Mouse (Mus musculus): ENCODE data around the gene Dhx35. TPM values are rescaled to one million over a fixed set of nuclear protein-coding genes. Genes with fewer than 3 reads are reported as not detected.

The Dhx35 gene
- 13.2 and 13.5 TPM in 2 replicates for polyA plus RNA-seq (2014; fragmentation: Nextera tagmentation; extraction: Ambion mirVana)

DNA sequence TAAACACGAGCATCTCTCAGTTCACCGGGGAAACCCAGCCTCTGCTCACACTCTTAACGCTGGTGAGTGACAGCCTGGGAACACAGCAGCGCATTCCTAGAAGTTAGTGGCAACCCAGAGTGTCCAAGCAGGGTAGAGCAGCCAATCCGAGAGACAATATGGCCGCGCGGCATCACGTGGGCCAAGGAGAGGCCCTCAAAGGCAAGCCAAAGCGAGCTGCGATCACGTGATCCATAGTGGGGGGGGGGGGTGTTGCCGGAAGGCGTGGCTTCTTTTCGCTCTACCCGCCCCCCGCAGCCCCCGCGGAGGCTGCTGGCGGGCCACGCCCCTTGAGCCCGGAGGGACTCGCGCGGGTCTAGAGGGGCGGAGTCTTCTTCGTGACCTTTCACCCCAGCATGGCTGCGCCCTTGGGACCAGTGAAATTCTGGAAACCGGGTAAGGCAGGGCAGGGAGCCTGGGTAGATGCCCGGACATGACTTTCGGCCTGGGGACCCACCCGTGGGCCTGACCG lies at the start of gene Dhx35:
Dhx35 (plus strand) TSS at position 314 of the 511 bp plus-strand sequence.
- H3K36me3 ChIP-seq (replicated peaks; ENCODE audit: control insufficient read depth, insufficient read depth): no peaks in the 10 kb centered on the region
- no peaks in the 10 kb centered on the region for H3K27me3 ChIP-seq (ENCODE audit: control insufficient read depth, insufficient read depth, low read length)
- peaks cover 11% of the 10 kb centered on the region for H3K4me1 ChIP-seq (replicated peaks; ENCODE audit: control insufficient read depth, insufficient read depth, low read length)
- H3K9me3 ChIP-seq (ENCODE audit: control insufficient read depth, low read length): no peaks in the 10 kb centered on the region
- H3K4me2 ChIP-seq (replicated peaks): peak within 1 kb of the TSS; percentile 69
- ATAC-seq (ENCODE audit: low FRiP score): peak; percentile 99
- peak within 1 kb of the TSS; percentile 72 for H3K9ac ChIP-seq
- WGBS: under 1% methylated on average over 33 of the region's 33 CpGs
- peak within 1 kb of the TSS; percentile 57 for H3K4me3 ChIP-seq (replicated peaks; ENCODE audit: low read length)
- peak; percentile 95 for DNase-seq (ENCODE audit: low spot score)
- H3K27ac ChIP-seq: peak within 1 kb of the TSS; percentile 87

DNA sequence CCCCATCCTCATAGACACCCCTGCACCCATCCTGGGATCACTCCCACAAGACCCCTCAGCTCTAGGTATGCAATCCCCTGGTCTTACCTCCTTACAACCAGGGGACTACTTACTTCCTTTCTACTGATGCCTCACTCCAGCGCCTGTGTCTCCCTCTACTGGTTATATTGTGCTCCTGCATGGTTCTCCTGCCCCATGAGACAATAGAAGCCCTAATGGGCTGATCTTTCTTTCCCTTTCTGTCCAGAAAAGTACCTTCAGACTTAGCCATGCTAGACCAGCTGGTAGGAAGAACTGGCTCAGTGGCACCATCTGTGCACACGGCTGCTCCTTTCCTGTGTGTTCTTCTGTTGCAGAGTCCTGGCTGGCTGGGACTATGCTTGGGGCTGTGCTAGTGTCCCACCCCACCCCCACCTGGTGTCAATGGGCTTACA lies 49.5 kb upstream of the Dhx35 start:
- no peak for ATAC-seq (ENCODE audit: low FRiP score)
- WGBS: 18% methylated on average over 2 of the region's 2 CpGs
- no peak overlapping the region for H3K9ac ChIP-seq

DNA sequence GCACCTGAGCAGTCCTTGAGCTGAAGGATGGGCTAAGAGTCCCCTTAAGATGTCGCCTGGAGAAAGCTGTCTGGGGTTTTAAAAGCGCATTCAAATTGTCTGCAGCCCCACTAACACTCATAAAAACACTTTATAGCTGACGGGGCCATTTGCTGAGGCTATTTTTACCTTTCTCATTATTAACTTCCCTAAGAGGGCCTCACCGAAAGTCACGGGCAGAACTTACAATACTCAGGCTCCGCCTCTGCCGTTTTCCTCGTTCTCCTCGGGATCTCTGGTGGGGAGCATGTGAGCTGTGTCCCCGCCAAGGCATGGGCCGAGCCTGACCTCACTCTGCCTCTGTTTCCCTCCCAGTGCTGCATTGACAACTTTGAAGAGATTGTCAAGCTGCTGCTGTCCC lies 48.4 kb upstream of the Dhx35 start:
- Histone ChIP-seq H3K9me3 (ENCODE audit: control insufficient read depth, low read length) (no peaks in the 10 kb centered on the region), H3K36me3 (replicated peaks; ENCODE audit: control insufficient read depth, insufficient read depth) (no peaks in the 10 kb centered on the region), H3K4me2 (replicated peaks) (no peak overlapping the region), H3K4me3 (replicated peaks; ENCODE audit: low read length) (no peak overlapping the region), H3K4me1 (replicated peaks; ENCODE audit: control insufficient read depth, insufficient read depth, low read length) (no peaks in the 10 kb centered on the region), H3K27ac (no peak overlapping the region), H3K27me3 (ENCODE audit: control insufficient read depth, insufficient read depth, low read length) (no peaks in the 10 kb centered on the region), H3K9ac (no peak overlapping the region)
- no peak for ATAC-seq (ENCODE audit: low FRiP score)
- DNase-seq (ENCODE audit: low spot score): no peak
- 81% methylated on average over 11 of the region's 11 CpGs for WGBS

More for the DNA sequence above, 49.5 kb upstream of the Dhx35 start:
- Histone ChIP-seq H3K9me3 (ENCODE audit: control insufficient read depth, low read length) (no peaks in the 10 kb centered on the region), H3K4me1 (replicated peaks; ENCODE audit: control insufficient read depth, insufficient read depth, low read length) (no peaks in the 10 kb centered on the region), H3K36me3 (replicated peaks; ENCODE audit: control insufficient read depth, insufficient read depth) (no peaks in the 10 kb centered on the region), H3K4me3 (replicated peaks; ENCODE audit: low read length) (no peak overlapping the region), H3K27me3 (ENCODE audit: control insufficient read depth, insufficient read depth, low read length) (no peaks in the 10 kb centered on the region), H3K27ac (no peak overlapping the region), H3K4me2 (replicated peaks) (no peak overlapping the region)
- peak; percentile 73 for DNase-seq (ENCODE audit: low spot score)

DNA sequence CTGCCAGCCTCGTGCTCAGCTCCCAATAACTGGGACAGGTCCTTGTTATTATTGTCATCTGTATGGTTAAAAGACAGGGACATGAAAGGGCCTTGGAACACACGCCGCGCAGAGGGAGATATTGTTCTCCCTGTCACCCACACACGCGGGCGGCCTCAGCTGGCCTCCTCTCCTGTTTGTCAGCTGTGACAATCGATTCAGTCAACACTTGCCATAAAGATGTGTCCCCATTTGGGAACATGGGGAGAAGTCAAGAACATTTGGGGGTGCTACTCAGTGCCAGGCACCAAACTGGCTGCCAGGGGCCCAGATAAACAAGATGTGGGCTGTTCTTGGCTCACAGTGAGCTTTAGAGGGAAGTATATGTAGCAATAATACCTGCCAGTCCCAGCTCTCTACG lies 45.2 kb upstream of the Dhx35 start:
- Histone ChIP-seq H3K4me3 (replicated peaks; ENCODE audit: low read length) (no peak overlapping the region), H3K36me3 (replicated peaks; ENCODE audit: control insufficient read depth, insufficient read depth) (no peaks in the 10 kb centered on the region), H3K4me1 (replicated peaks; ENCODE audit: control insufficient read depth, insufficient read depth, low read length) (no peaks in the 10 kb centered on the region), H3K27ac (no peak overlapping the region), H3K4me2 (replicated peaks) (no peak overlapping the region), H3K27me3 (ENCODE audit: control insufficient read depth, insufficient read depth, low read length) (no peaks in the 10 kb centered on the region), H3K9ac (no peak overlapping the region), H3K9me3 (ENCODE audit: control insufficient read depth, low read length) (no peaks in the 10 kb centered on the region)
- 87% methylated on average over 9 of the region's 9 CpGs for WGBS
- DNase-seq (ENCODE audit: low spot score): no peak
- ATAC-seq (ENCODE audit: low FRiP score): no peak

DNA sequence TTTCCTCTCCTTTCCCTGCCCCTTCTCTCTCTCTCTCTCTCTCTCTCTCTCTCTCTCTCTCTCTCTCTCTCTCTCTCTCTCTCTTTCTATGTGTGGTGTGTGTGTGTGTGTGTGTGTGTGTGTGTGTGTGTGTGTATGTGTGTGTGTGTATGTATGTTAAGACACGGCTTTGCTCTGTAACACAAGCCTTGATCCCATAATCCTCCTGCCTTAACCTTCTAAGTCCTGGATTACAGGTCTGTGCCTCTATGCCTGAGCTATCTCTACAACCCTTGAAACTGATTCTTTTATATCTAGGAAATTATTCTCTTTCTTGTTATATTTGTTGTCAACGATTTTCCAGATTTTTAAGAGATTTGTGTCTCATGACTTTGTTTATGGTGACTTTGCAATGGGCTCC lies 34.4 kb upstream of the Dhx35 start:
- no peaks in the 10 kb centered on the region for H3K9me3 ChIP-seq (ENCODE audit: control insufficient read depth, low read length)
- no peak overlapping the region for H3K27ac ChIP-seq
- no peak overlapping the region for H3K4me2 ChIP-seq (replicated peaks)
- H3K4me3 ChIP-seq (replicated peaks; ENCODE audit: low read length): no peak overlapping the region
- DNase-seq (ENCODE audit: low spot score) (no peak), ATAC-seq (ENCODE audit: low FRiP score) (no peak)
- H3K4me1 ChIP-seq (replicated peaks; ENCODE audit: control insufficient read depth, insufficient read depth, low read length): no peaks in the 10 kb centered on the region
- H3K36me3 ChIP-seq (replicated peaks; ENCODE audit: control insufficient read depth, insufficient read depth): 0 out of 2 replicates have a peak, but pooled peaks cover 5% of the 10 kb centered on the region
- H3K9ac ChIP-seq: no peak overlapping the region
- 80% methylated on average over 2 of the region's 2 CpGs for WGBS
- H3K27me3 ChIP-seq (ENCODE audit: control insufficient read depth, insufficient read depth, low read length): no peaks in the 10 kb centered on the region

DNA sequence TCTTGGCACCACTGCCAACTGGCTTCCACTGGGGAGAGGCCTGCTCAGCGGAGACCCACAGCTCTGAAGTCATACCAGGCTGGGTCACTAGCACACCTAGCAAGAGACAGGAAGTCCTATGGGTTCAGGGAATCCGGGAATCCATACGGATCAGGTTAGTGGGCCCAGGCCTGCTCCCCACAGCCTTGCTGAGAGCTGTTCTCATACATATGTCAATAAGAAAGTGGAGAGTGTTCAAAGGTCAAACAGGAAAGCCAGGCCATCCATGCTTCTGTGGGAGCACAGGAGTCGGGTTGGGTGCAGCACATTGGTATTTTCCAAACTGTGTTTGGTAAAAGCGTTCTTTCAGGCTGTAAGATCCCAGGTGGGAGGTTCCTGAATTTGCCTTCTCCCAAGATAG lies 32.3 kb upstream of the Dhx35 start:
- DNase-seq (ENCODE audit: low spot score) (no peak), ATAC-seq (ENCODE audit: low FRiP score) (no peak)
- no peak overlapping the region for H3K4me3 ChIP-seq (replicated peaks; ENCODE audit: low read length)
- 93% methylated on average over 5 of the region's 5 CpGs for WGBS
- no peak overlapping the region for H3K9ac ChIP-seq
- H3K4me2 ChIP-seq (replicated peaks): no peak overlapping the region
- no peak overlapping the region for H3K27ac ChIP-seq
- no peaks in the 10 kb centered on the region for H3K36me3 ChIP-seq (replicated peaks; ENCODE audit: control insufficient read depth, insufficient read depth)
- no peaks in the 10 kb centered on the region for H3K4me1 ChIP-seq (replicated peaks; ENCODE audit: control insufficient read depth, insufficient read depth, low read length)
- no peaks in the 10 kb centered on the region for H3K27me3 ChIP-seq (ENCODE audit: control insufficient read depth, insufficient read depth, low read length)
- no peaks in the 10 kb centered on the region for H3K9me3 ChIP-seq (ENCODE audit: control insufficient read depth, low read length)

DNA sequence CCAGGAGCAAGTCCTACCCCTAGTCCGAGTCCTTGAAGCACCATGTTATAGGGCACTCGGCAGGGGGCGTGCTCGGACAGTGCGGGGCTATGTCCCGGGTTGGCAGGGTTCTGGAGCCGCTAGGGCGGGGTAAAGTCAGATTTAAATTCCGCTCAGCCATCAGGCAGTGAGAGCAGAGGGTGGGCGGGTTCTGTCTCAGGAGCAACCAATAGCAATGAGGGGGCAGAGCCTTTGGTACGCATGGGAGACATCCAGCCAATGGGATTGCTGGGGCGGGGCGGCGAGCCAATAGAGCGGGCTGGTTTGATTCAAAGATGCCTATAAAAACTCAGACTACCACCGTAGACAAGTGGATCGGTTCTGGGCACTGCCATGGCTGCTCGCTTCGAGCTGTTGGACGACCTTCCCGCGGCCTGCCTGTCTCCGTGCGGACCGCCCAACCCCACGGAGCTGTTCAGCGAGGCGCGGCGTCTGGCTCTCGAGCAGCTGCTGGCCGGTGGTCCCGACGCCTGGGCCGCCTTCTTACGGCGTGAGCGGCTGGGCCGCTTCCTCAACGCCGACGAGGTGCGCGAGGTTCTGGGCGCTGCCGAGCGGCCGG lies 26.8 kb upstream of the Dhx35 start, which contains the start of gene Fam83d:
Fam83d (plus strand) TSS at position 352 of the 598 bp plus-strand sequence.
- WGBS: 0% methylated on average over 48 of the region's 48 CpGs
- no peaks in the 10 kb centered on the region for H3K27me3 ChIP-seq (ENCODE audit: control insufficient read depth, insufficient read depth, low read length)
- H3K4me1 ChIP-seq (replicated peaks; ENCODE audit: control insufficient read depth, insufficient read depth, low read length): 0 out of 2 replicates have a peak, but pooled peaks cover 4% of the 10 kb centered on the region
- DNase-seq (ENCODE audit: low spot score): peak; percentile 90
- H3K9ac ChIP-seq: peak within 1 kb of the TSS; percentile 51
- peak; percentile 99 for ATAC-seq (ENCODE audit: low FRiP score)
- no peaks in the 10 kb centered on the region for H3K9me3 ChIP-seq (ENCODE audit: control insufficient read depth, low read length)
- H3K4me3 ChIP-seq (replicated peaks; ENCODE audit: low read length): peak within 1 kb of the TSS; percentile 47
- H3K4me2 ChIP-seq (replicated peaks): peak within 1 kb of the TSS; percentile 99
- H3K36me3 ChIP-seq (replicated peaks; ENCODE audit: control insufficient read depth, insufficient read depth): no peaks in the 10 kb centered on the region
- no peak within 1 kb of the TSS for H3K27ac ChIP-seq

DNA sequence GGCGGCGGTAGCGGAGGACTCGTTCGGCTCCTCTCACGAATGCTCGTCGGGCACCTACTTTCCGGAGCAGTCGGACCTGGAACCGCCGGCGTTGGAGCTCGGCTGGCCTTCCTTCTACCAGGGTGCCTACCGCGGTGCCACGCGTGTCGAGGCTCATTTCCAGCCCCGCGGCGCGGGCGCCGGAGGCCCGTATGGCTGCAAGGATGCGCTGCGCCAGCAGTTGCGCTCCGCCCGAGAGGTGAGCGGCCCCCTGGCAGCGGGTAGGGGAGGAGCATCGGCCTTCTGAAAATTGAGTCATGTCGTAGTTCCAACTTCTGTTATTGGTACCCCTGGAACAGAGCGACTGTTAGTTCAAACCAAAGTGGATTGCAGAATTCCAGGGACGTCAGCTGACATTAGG lies 26.3 kb upstream of the Dhx35 start:
- DNase-seq (ENCODE audit: low spot score) (no peak), ATAC-seq (ENCODE audit: low FRiP score) (no peak)
- H3K4me2 ChIP-seq (replicated peaks): peak overlapping the region; percentile 99
- H3K27me3 ChIP-seq (ENCODE audit: control insufficient read depth, insufficient read depth, low read length): no peaks in the 10 kb centered on the region
- WGBS: under 1% methylated on average over 34 of the region's 37 CpGs
- no peak overlapping the region for H3K27ac ChIP-seq
- no peaks in the 10 kb centered on the region for H3K36me3 ChIP-seq (replicated peaks; ENCODE audit: control insufficient read depth, insufficient read depth)
- H3K4me1 ChIP-seq (replicated peaks; ENCODE audit: control insufficient read depth, insufficient read depth, low read length): 0 out of 2 replicates have a peak, but pooled peaks cover 4% of the 10 kb centered on the region
- H3K9ac ChIP-seq: peak overlapping the region; percentile 51
- H3K9me3 ChIP-seq (ENCODE audit: control insufficient read depth, low read length): no peaks in the 10 kb centered on the region
- peak overlapping the region; percentile 47 for H3K4me3 ChIP-seq (replicated peaks; ENCODE audit: low read length)

DNA sequence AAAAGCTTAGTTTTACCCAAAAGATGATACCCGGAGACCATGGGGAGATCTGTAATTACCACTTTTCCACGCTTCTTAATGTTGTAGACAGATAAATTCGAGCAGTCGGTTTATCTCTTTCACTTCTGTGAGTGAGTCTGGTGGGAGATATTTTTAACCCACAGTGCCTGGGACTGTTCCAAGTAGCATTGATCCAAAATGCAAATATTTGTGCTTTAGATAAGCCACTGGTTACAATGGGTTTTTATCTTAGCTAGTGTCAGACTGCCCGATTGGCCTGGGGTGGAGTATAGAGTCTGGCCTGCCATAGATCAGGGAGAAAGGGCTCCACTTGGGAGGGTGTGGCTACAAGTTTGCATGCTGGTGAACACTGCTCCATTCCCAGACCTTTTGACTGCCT lies 25.8 kb upstream of the Dhx35 start:
- 8% methylated on average over 5 of the region's 5 CpGs for WGBS
- Histone ChIP-seq H3K36me3 (replicated peaks; ENCODE audit: control insufficient read depth, insufficient read depth) (no peaks in the 10 kb centered on the region), H3K27me3 (ENCODE audit: control insufficient read depth, insufficient read depth, low read length) (no peaks in the 10 kb centered on the region), H3K4me3 (replicated peaks; ENCODE audit: low read length) (peak overlapping the region; percentile 47), H3K4me1 (replicated peaks; ENCODE audit: control insufficient read depth, insufficient read depth, low read length) (0 out of 2 replicates have a peak, but pooled peaks cover 4% of the 10 kb centered on the region), H3K27ac (no peak overlapping the region), H3K4me2 (replicated peaks) (peak overlapping the region; percentile 99), H3K9ac (peak overlapping the region; percentile 51), H3K9me3 (ENCODE audit: control insufficient read depth, low read length) (no peaks in the 10 kb centered on the region)
- DNase-seq (ENCODE audit: low spot score) (no peak), ATAC-seq (ENCODE audit: low FRiP score) (no peak)

All from hindbrain, embryonic 14.5 days (tissue).